Mouse (Mus musculus): ENCODE results near the gene Sar1a. TPM values are rescaled to one million over a fixed set of nuclear protein-coding genes. Genes with fewer than 3 reads are reported as not detected.

Sar1a gene
- total RNA-seq, 2 experiments from 2014 or later, result 179 to 184 TPM

- DNase-seq (ENCODE audit: low spot score in 2 of 2), result no peak
These were observed 42.1 kb downstream of the Sar1a start for GRCm38 (mm10) chr10:61722215-61722614.

DNA sequence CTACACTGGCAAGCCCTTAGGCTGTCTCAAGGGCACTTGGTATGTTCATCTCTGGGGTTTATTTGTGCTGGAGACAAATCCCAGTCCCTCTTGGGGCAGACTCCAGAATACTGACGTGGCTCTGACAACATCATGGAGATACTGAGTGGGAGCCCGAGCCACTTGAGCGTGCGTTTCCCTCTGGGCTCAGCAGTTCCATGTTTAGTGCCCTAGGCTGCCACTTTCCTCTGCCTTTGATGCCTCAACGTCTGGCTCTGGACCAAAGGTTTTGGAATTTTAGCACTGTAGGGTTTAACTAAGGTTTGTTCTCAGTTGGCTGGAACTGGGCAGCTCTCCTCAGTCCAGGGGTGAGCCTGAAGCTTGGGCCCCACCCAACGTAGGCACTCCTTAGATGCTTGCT is 43.2 kb downstream of the Sar1a start:
- no peak for DNase-seq (ENCODE audit: low spot score in 2 of 2)

DNA sequence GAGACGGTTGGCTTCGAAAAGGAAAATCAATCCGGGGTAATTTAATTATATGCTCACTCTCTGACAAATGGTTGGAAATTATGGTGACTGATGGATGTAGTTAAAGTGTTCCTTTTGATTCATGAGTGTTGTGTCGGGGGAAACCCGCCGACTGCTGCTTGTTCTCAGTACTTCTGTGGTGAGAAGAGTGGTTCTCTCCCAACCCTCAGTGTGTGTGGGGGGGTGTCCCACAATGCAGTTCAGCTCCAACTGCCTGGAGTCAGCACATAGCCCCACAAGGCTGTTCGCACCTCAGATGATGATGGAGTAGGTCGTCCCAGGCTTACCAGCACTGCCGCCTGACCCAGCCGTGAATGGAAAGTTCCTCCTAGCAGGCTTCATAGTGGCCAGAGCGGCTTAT is 49.1 kb downstream of the Sar1a start:
- no peak for DNase-seq (ENCODE audit: low spot score in 2 of 2)

DNA sequence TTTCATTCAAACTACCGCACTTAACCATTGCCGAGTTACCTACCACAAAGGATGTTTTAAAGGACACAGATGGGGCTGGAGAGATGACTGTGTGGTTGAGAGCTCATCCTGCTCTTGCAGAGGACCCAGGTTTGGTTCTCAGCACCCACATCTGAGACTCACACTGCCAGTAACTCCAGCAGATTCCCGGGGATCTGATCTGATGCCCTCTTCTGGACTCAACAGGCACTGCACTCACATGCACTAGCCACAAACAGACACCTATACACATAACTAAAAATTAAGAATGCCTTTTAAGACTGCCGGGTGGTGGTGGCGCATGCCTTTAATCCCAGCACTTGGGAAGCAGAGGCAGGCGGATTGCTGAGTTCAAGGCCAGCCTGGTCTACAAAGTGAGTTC is 50.1 kb downstream of the Sar1a start:
- DNase-seq (ENCODE audit: low spot score in 2 of 2), result no peak

DNA sequence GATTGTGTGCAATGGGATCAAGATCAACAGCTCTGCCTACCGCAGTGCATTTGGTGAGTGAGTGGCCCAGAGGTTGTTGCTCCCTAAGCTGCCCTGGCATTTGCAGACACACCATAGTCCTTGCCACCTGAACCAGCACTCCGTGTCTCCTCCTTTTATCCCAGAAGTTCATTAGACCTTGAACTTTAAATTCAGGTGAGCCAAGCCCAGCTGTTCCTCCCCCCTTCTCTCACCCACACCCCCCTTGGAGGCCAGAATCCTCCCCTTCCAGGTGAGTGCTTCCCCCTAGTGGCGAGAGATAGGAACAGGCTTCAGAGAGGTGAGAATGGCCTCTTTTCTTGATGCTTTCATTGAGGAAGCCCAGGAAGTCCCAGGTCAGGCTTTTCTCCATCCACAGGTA is 54.3 kb downstream of the Sar1a start:
- no peak for DNase-seq (ENCODE audit: low spot score in 2 of 2)

- DNase-seq (ENCODE audit: low spot score in 2 of 2), result no peak
These were observed 56.6 kb downstream of the Sar1a start for GRCm38 (mm10) chr10:61736671-61737078.

- no peak for DNase-seq (ENCODE audit: low spot score in 2 of 2)
These were observed 57.4 kb downstream of the Sar1a start for GRCm38 (mm10) chr10:61737537-61737936.

DNA sequence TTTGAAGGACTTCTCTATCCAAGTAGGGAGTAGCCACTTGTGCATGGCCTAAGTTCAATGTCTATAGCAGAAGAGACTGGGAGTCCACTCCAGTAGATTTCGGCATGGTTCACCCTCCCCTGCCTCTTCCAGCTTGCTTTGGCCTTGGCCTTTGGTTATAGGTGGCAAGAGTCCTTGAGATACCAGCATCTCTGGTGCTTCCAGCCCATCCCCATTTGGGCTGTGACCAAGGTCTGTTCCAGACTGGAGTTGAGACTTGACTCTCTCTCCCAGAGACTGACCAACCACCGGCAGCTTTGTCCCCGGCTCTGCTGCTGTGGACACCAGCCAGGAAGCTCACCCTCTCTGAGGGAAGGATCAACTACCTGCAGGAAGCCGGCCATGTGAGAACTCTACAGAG is 58.0 kb downstream of the Sar1a start:
- DNase-seq (ENCODE audit: low spot score in 2 of 2), result no peak

DNA sequence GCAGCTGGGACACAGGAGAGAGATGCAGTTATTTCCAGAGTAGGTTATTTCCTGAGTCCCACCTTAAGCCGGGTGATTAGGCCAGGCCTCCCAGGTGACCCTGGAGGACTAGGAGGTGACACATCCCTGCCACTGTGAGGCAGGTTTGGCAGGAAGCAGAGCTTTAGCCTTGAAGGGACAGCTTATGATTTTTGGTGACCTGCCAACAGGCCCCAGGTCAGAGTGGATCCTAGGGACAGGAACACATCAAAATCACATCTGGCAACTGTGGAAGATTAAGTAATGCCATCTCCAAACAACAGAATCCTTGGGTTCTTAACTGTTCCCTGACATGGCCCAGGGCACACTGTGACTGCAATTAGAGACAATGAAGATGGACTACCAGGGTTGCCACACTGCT is 61.2 kb downstream of the Sar1a start:
- DNase-seq (ENCODE audit: low spot score in 2 of 2), result no peak

- DNase-seq (ENCODE audit: low spot score in 2 of 2), result no peak
These were observed 61.8 kb downstream of the Sar1a start for GRCm38 (mm10) chr10:61741873-61742272.

GRCm38 (mm10) chr10:61742336-61742735 is 62.2 kb downstream of the Sar1a start:
- DNase-seq (ENCODE audit: low spot score in 2 of 2), result no peak

Other genes starting within 250 kb of the Sar1a start
- gene Eif4ebp2, start 227.6 kb upstream of the Sar1a start, total RNA-seq (2021), result 100 to 1,000 TPM; 123 to 124 TPM
- 10 to 100 TPM; 41.8 to 44.1 TPM for gene Lrrc20, start 204.5 kb upstream of the Sar1a start, total RNA-seq (2021)
- gene Npffr1, start 84.8 kb upstream of the Sar1a start, total RNA-seq (2021), result under 1 TPM in 1 of 2 experiments, not detected in 1; 0.07 TPM
- gene Ppa1, start 31.7 kb upstream of the Sar1a start, total RNA-seq (2021), result 10 to 100 TPM; 37.8 to 40.4 TPM
- 10 to 100 TPM; 23.0 to 24.4 TPM for gene Tysnd1, start 15.2 kb downstream of the Sar1a start, total RNA-seq (2021)
- gene Aifm2, start 35.0 kb downstream of the Sar1a start, total RNA-seq (2021), result 10 to 100 TPM; 18.9 to 22.9 TPM
- 10 to 100 TPM; 14.3 to 14.6 TPM for gene H2afy2, start 103.8 kb downstream of the Sar1a start, total RNA-seq (2021)